In the genomic region with DNA sequence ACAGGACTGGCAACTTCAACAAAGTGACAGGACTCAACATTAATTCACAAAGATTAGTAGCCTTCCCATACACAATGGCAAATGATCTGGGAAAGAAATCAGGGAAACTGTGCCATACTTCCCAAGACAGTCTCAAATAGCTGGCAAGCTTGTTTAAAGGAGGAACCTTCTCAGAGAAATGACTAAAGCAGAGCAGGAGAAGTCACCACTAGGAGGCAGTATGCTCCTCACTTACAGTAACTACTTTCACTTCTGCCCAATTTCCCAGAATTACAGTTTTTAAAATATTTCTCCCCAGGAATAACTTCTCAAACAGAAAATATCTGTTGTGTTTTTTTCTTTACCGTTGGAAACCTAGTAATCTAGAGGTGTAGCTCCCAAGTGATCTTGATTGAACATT, we compare ENCODE assay signal across 9 mouse cellular contexts. TPM values are rescaled to one million over a fixed set of nuclear protein-coding genes. Genes with fewer than 3 reads are reported as not detected.
DNase-seq lines count a peak whose midpoint lies in the region; ATAC-seq and TF ChIP-seq lines count a peak whose summit lies in the region.
"Had no signal": no experiment of that assay in that cellular context is flagged by ENCODE, and none has a peak within 500 bp of the region (broad histone marks: within the 10 kb centered on the region; RNA-seq: fewer than 3 reads in every experiment).

No protein-coding gene starts in this region.

- H3K9me3 ChIP-seq in kidney, embryonic 15.5 days (replicated peaks) = no peaks in the 10 kb centered on the region
- H3K9me3 ChIP-seq: liver, embryonic 15.5 days; stomach, embryonic 15.5 days had no signal

- no peak for ATAC-seq in kidney, embryonic 15.5 days (replicated peaks; ENCODE audit: low FRiP score)

- H3K9ac ChIP-seq in kidney, embryonic 15.5 days = no peak overlapping the region
- H3K9ac ChIP-seq: liver, embryonic 15.5 days; stomach, embryonic 15.5 days had no signal

- H3K4me3 ChIP-seq in kidney, adult 2 months (ENCODE audit: insufficient read depth, low read depth, low read length) = no peak overlapping the region
- no peak overlapping the region for H3K4me3 ChIP-seq in kidney, embryonic 15.5 days (replicated peaks)
- H3K4me3 ChIP-seq in cortical plate, adult 2 months (ENCODE audit: insufficient read depth, low read length) = no peak overlapping the region
- H3K4me3 ChIP-seq in lung, adult 2 months (replicated peaks; ENCODE audit: extremely low read depth, low read depth, low read length) = no peak overlapping the region
- H3K4me3 ChIP-seq: liver, embryonic 15.5 days; stomach, embryonic 15.5 days had no signal

- H3K27ac ChIP-seq in kidney, adult 2 months (ENCODE audit: insufficient read depth, low read depth, low read length) = no peak overlapping the region
- H3K27ac ChIP-seq in kidney, embryonic 15.5 days = no peak overlapping the region
- no peak overlapping the region for H3K27ac ChIP-seq in cortical plate, adult 2 months (ENCODE audit: insufficient read depth, low read length)
- H3K27ac ChIP-seq: liver, embryonic 15.5 days; stomach, embryonic 15.5 days had no signal

- DNase-seq in kidney, adult 2 months = peak; percentile 62
- peak; percentile 75 for DNase-seq in A20 (ENCODE audit: low read depth, low spot score)
- DNase-seq in ES-CJ7 (ENCODE audit: low read depth, low spot score) = peak; percentile 67
- no peak for DNase-seq in lung, adult 2 months
- DNase-seq in testis, postnatal 14 days (ENCODE audit: low spot score) = no peak

- H3K36me3 ChIP-seq in kidney, adult 2 months (ENCODE audit: control insufficient read depth, insufficient read depth, low read length) = no peaks in the 10 kb centered on the region
- H3K36me3 ChIP-seq in kidney, embryonic 15.5 days = no peaks in the 10 kb centered on the region
- H3K36me3 ChIP-seq: liver, embryonic 15.5 days; stomach, embryonic 15.5 days had no signal

- no peak overlapping the region for H3K4me2 ChIP-seq in kidney, embryonic 15.5 days
- H3K4me2 ChIP-seq: liver, embryonic 15.5 days; stomach, embryonic 15.5 days had no signal

- no peaks in the 10 kb centered on the region for H3K27me3 ChIP-seq in kidney, adult 2 months (replicated peaks; ENCODE audit: control insufficient read depth, insufficient read depth, low read length)
- no peaks in the 10 kb centered on the region for H3K27me3 ChIP-seq in kidney, embryonic 15.5 days
- H3K27me3 ChIP-seq: liver, embryonic 15.5 days; stomach, embryonic 15.5 days had no signal

- H3K4me1 ChIP-seq in kidney, adult 2 months (ENCODE audit: control insufficient read depth, insufficient read depth, low read length) = no peaks in the 10 kb centered on the region
- H3K4me1 ChIP-seq in kidney, embryonic 15.5 days = peaks cover 3% of the 10 kb centered on the region; the same call in 1 of the 2 replicates
- no peaks in the 10 kb centered on the region for H3K4me1 ChIP-seq in cortical plate, adult 2 months (ENCODE audit: control insufficient read depth, insufficient read depth, low read length)
- H3K4me1 ChIP-seq in lung, adult 2 months (ENCODE audit: control insufficient read depth, insufficient read depth, low read length) = peaks cover 11% of the 10 kb centered on the region
- H3K4me1 ChIP-seq: liver, embryonic 15.5 days; stomach, embryonic 15.5 days had no signal

- WGBS in kidney, adult 2 months = 35% methylated on average over 1 of the region's 1 CpGs
- 61% methylated on average over 1 of the region's 1 CpGs for WGBS in kidney, embryonic 15.5 days
- 36% methylated on average over 1 of the region's 1 CpGs for WGBS in lung, adult 2 months

- TF ChIP-seq POLR2A in kidney, adult 2 months (IDR thresholded peaks at IDR 0.05; ENCODE audit: low read depth, low read length) = no peak
- no peak for TF ChIP-seq POLR2A in cortical plate, adult 2 months (IDR thresholded peaks at IDR 0.05; ENCODE audit: extremely low read depth, insufficient read depth, low read length)
- no peak for TF ChIP-seq POLR2A in lung, adult 2 months (IDR thresholded peaks at IDR 0.05; ENCODE audit: borderline replicate concordance, extremely low read depth, low read depth, low read length)

- TF ChIP-seq CTCF in kidney, adult 2 months (conservative IDR thresholded peaks at IDR 0.05; ENCODE audit: insufficient read depth, insufficient read length, low read depth, low read length) = peak; percentile 38
- peak; percentile 26; the same call in 1 of the 2 replicates for TF ChIP-seq CTCF in cortical plate, adult 2 months (IDR thresholded peaks at IDR 0.05; ENCODE audit: extremely low read depth, insufficient read depth, low read length)
- TF ChIP-seq CTCF in lung, adult 2 months (IDR thresholded peaks at IDR 0.05; ENCODE audit: insufficient read depth, low read length) = peak; percentile 56

RNA-seq across cellular contexts. Expression of a gene that starts 4.2 kb away (rescaled TPM):
- 0.14 and 0.53 TPM in 2 replicates for polyA plus RNA-seq in kidney, adult 2 months (2012; rRNA removed)
- polyA plus RNA-seq in kidney, embryonic 15.5 days (2015; fragmentation: Nextera tagmentation; extraction: Ambion mirVana) = 1.3 TPM in 2 replicates
- polyA plus RNA-seq in cortical plate, adult 2 months (2012; rRNA removed) = 0.30 and 0.31 TPM in 2 replicates
- polyA plus RNA-seq in lung, adult 2 months (2012; rRNA removed) = 1.4 and 2.2 TPM in 2 replicates

Comparison
In these comparisons a context has a peak if more than half of its experiments do, and no peak if none do; other contexts are left out.
1. DNase-seq: peak in kidney, adult 2 months (single experiment), A20 (single experiment) and ES-CJ7 (single experiment); none in lung, adult 2 months (single experiment) and testis, postnatal 14 days (single experiment).
2. Peak in every context shown above with its lines, with median percentiles within 50 percentile points of each other: CTCF ChIP-seq.